Mouse (Mus musculus) CH12.LX (cell line): ENCODE results near the gene Txn1. TPM values are rescaled to one million over a fixed set of nuclear protein-coding genes. Genes with fewer than 3 reads are reported as not detected.

Experiments
- DNase-seq: peaks from one replicate; pipeline ENCODE4 v3.0.0-alpha.2; 2013; ENCODE audit errors: extremely low read depth
- H3K27ac ChIP-seq: 2 replicates; pipeline ENCODE4 v1.5.1; 2012; ENCODE audit warnings: low read depth, mild to moderate bottlenecking, control low read depth, moderate library complexity; ENCODE audit not compliant: insufficient read depth
- H3K27me3 ChIP-seq: replicated peaks from 2 replicates; pipeline ENCODE3; 2012; ENCODE audit warnings: inconsistent platforms
- H3K36me3 ChIP-seq, 2 experiments: replicated peaks in 1 of 2; 2 replicates each; pipeline versions ENCODE3 to v1.6.1; 2012; ENCODE audit warnings: inconsistent platforms in 1 of 2, low read length in 1 of 2, mild to moderate bottlenecking in 1 of 2, mixed read lengths in 1 of 2, moderate library complexity in 1 of 2; ENCODE audit not compliant: control insufficient read depth in 1 of 2, insufficient read depth in 1 of 2
- H3K4me1 ChIP-seq, 2 experiments: 2 replicates each; pipeline ENCODE4 v1.6.1; 2012; ENCODE audit warnings: inconsistent platforms in 1 of 2, moderate library complexity in 1 of 2; ENCODE audit not compliant: insufficient read depth in 2 of 2, control insufficient read depth in 1 of 2
- H3K4me2 ChIP-seq: 2 replicates; pipeline ENCODE4 v1.6.1; 2012; ENCODE audit warnings: low read depth, mild to moderate bottlenecking, control low read depth; ENCODE audit not compliant: poor library complexity, insufficient read depth, severe bottlenecking
- H3K4me3 ChIP-seq, 3 experiments: fragments of 150-350 bp in 1 of 3; sonication (generic) in 1 of 3; replicated peaks in 1 of 3; 2 replicates each; pipeline versions ENCODE3 to v1.5.1; 2011 to 2012; ENCODE audit warnings: low read depth in 2 of 3, low read length in 2 of 3, mild to moderate bottlenecking in 2 of 3, moderate library complexity in 2 of 3, control low read depth in 1 of 3, improper control_type of control experiment in 1 of 3, inconsistent platforms in 1 of 3, mixed read lengths in 1 of 3; ENCODE audit not compliant: poor library complexity in 1 of 3
- H3K79me2 ChIP-seq: replicated peaks from 2 replicates; pipeline ENCODE4 v1.6.1; 2012; ENCODE audit warnings: mild to moderate bottlenecking, moderate library complexity; ENCODE audit not compliant: control insufficient read depth, poor library complexity, insufficient read depth, severe bottlenecking; ENCODE audit errors: extremely low read depth
- H3K9ac ChIP-seq: 2 replicates; pipeline ENCODE4 v1.6.1; 2012; ENCODE audit warnings: low read depth, mild to moderate bottlenecking, control low read depth, moderate library complexity; ENCODE audit not compliant: insufficient read depth
- H3K9me3 ChIP-seq: replicated peaks from 2 replicates; pipeline ENCODE3; 2012; ENCODE audit warnings: low read length, inconsistent platforms, mixed read lengths
- BHLHE40 ChIP-seq: IDR thresholded peaks from 2 replicates; pipeline ENCODE4 v1.6.1; 2011; ENCODE audit warnings: mild to moderate bottlenecking, low read depth, low read length, improper control_type of control experiment
- CTCF ChIP-seq, 2 experiments: IDR thresholded peaks in 1 of 2; conservative IDR thresholded peaks in 1 of 2; 2 replicates each; pipeline ENCODE4 v1.5.1; 2011 to 2012; ENCODE audit warnings: low read depth in 2 of 2, low read length in 2 of 2, improper control_type of control experiment in 1 of 2, inconsistent platforms in 1 of 2, mild to moderate bottlenecking in 1 of 2, moderate library complexity in 1 of 2
- E2F4 ChIP-seq: IDR thresholded peaks from 2 replicates; pipeline ENCODE4 v1.6.1; 2011; ENCODE audit warnings: low read depth, low read length, improper control_type of control experiment; ENCODE audit not compliant: insufficient replicate concordance
- ETS1 ChIP-seq: conservative IDR thresholded peaks from 2 replicates; pipeline ENCODE4 v1.6.1; 2012; ENCODE audit warnings: low read depth, mild to moderate bottlenecking, inconsistent platforms, low read length, improper control_type of control experiment, moderate library complexity
- GABPA ChIP-seq: IDR thresholded peaks from 2 replicates; pipeline ENCODE4 v1.6.1; 2012; ENCODE audit warnings: low read depth, low read length, improper control_type of control experiment, inconsistent platforms; ENCODE audit not compliant: insufficient replicate concordance
- HCFC1 ChIP-seq: IDR thresholded peaks from 2 replicates; pipeline ENCODE4 v1.6.1; 2012; ENCODE audit warnings: low read depth, mild to moderate bottlenecking, inconsistent platforms, low read length, improper control_type of control experiment
- MAFK ChIP-seq: IDR thresholded peaks from 2 replicates; pipeline ENCODE4 v1.6.1; 2011; ENCODE audit warnings: low read length, improper control_type of control experiment; ENCODE audit not compliant: insufficient replicate concordance
- MAX ChIP-seq: IDR thresholded peaks from 2 replicates; pipeline ENCODE4 v1.6.1; 2011; ENCODE audit warnings: low read length, improper control_type of control experiment
- NELFE ChIP-seq: IDR thresholded peaks from 2 replicates; pipeline ENCODE4 v1.6.1; 2011; ENCODE audit warnings: low read depth, low read length, improper control_type of control experiment
- POLR2A ChIP-seq: IDR thresholded peaks from 2 replicates; pipeline ENCODE4 v1.6.1; 2011; ENCODE audit warnings: low read depth, mild to moderate bottlenecking, improper control_type of control experiment, low read length
- RAD21 ChIP-seq: IDR thresholded peaks from 2 replicates; pipeline ENCODE4 v1.6.1; 2011; ENCODE audit warnings: low read depth, mild to moderate bottlenecking, low read length, improper control_type of control experiment, moderate library complexity
- SMC3 ChIP-seq: IDR thresholded peaks from 2 replicates; pipeline ENCODE4 v1.6.1; 2011; ENCODE audit warnings: low read depth, low read length, improper control_type of control experiment
- TBP ChIP-seq: conservative IDR thresholded peaks from 2 replicates; pipeline ENCODE4 v1.6.1; 2011; ENCODE audit warnings: low read depth, low read length, improper control_type of control experiment
- UBTF ChIP-seq: IDR thresholded peaks from 2 replicates; pipeline ENCODE4 v1.6.1; 2012; ENCODE audit warnings: low read depth, mild to moderate bottlenecking, inconsistent platforms, low read length, improper control_type of control experiment, moderate library complexity
- ZC3H11A ChIP-seq: IDR thresholded peaks from 2 replicates; pipeline ENCODE4 v1.6.1; 2012; ENCODE audit warnings: low read depth, mild to moderate bottlenecking, inconsistent platforms, low read length, improper control_type of control experiment
- dilution Hi-C: fragments of 300-500 bp; cut with MboI; formaldehyde crosslinking; loops from 2 replicates; pipeline ENCODE4 v1.14.3; 2020; ENCODE audit warnings: low sequenced_read_pairs; ENCODE audit not compliant: extremely low pct_unique_long_range_greater_than_20kb, extremely low pct_ligation_motif_present
- in situ Hi-C: fragments of 300-500 bp; cut with MboI; formaldehyde crosslinking; loops from 3 replicates; pipeline ENCODE4 v1.14.3; 2019; ENCODE audit warnings: low sequenced_read_pairs, low pct_ligation_motif_present, low pct_unique_long_range_greater_than_20kb, mixed read lengths
- polyA plus RNA-seq: library from polyadenylated mRNA; unstranded; fragments of >175 nt; gene quantifications from 2 replicates; pipeline ENCODE4 v1.2.1, GENCODE M21; 2012; ENCODE audit warnings: low read depth; ENCODE audit not compliant: insufficient read length
- total RNA-seq, 2 experiments: library from RNA; depleted of rRNA; stranded (reverse); fragments of 300-350 nt in 1 of 2; fragments of >200 nt in 1 of 2; gene quantifications; 2 replicates each; pipeline ENCODE4 v1.2.3; 2012 to 2014

Txn1 gene
- total and polyA plus RNA-seq, 3 experiments = 438 to 809 (median 472) TPM

DNA sequence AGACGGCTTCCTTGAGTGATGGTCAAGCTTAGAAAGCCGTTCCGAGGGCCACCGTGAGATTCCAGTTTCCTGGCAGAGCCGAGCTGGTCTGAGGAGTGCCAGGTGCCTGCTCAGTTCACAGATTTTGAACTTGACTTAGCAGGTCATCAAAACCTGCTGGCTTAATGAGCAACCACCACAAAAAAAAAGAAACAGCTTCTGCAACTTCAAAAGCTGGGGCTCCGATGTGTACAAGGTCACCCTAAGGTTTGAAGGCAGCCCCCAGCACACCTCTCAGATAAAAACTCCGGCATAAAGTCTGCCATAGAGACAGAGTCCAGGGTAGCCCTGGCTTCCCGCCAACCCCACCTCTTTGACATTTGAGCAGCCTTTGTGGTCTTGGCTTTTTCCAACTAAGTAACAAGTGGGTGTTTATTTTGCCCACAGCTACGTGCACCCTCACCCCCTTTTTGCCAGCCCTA is 40.0 kb downstream of the Txn1 start, which contains the start of gene D630039A03Rik:
D630039A03Rik (minus strand) TSS at position 97 of the 461 bp plus-strand sequence.
- Histone ChIP-seq H3K4me2 (no peak within 1 kb of the TSS), H3K9ac (no peak within 1 kb of the TSS), H3K36me3 (no peaks in the 10 kb centered on the region), H3K9me3 (no peaks in the 10 kb centered on the region), H3K4me1 (peaks cover 0 to 13% of the 10 kb centered on the region in 2 experiments; a peak in 2 of 4 replicates), H3K27me3 (no peaks in the 10 kb centered on the region), H3K27ac (no peak within 1 kb of the TSS), H3K79me2 (no peaks in the 10 kb centered on the region), H3K4me3 (no peak within 1 kb of the TSS)
- DNase-seq = no peak
- TF ChIP-seq ETS1 = no peak
- no peak for TF ChIP-seq ZC3H11A
- no peak for TF ChIP-seq POLR2A
- TF ChIP-seq HCFC1 = no peak
- no peak for TF ChIP-seq GABPA
- no peak for TF ChIP-seq MAFK
- TF ChIP-seq UBTF = no peak
- in situ Hi-C loops (no loop called here), dilution Hi-C loops (no loop called here)

DNA sequence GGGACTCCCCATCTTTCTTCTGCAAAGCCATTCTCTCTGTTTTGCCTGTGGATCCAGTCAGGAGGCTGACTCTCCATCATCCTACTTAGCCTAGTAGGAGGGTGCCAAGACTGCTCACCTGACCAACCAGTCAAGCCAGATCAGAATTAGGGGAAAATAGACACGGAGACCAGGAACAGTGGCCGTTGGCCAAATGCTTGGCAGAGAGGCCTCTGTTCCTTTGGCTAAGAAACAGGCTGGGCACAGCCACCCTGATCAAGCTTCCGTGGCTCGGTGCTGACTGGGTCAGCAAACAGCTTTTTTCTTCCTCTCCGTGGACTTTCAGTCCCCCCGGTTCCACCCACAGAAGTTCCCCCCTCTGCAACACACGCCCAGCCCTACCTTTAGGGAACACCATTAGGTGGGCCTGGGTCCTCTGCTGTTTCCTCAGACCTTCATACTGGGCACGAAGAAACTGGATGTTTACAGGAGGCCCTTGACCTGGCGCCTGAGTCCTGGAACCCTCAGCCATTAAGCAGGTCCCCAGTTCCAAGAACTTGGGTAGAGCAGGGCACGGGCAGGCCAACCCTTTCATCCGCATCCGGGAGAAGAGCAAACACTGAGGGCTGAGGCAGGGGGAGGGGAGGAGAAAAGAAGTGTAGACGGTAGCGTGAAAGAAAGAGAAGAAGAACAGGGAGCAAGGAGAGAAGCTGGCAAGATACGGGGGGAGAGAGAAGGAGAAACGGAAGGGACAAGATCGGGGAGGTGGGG is 40.8 kb downstream of the Txn1 start:
- Histone ChIP-seq H3K4me2 (no peak overlapping the region), H3K36me3 (no peaks in the 10 kb centered on the region), H3K9ac (no peak overlapping the region), H3K4me1 (peaks cover 0 to 13% of the 10 kb centered on the region in 2 experiments; a peak in 2 of 4 replicates), H3K27ac (no peak overlapping the region), H3K4me3 (no peak overlapping the region), H3K9me3 (no peaks in the 10 kb centered on the region), H3K79me2 (no peaks in the 10 kb centered on the region), H3K27me3 (no peaks in the 10 kb centered on the region)
- no peak for DNase-seq
- in situ Hi-C loops (no loop called here), dilution Hi-C loops (no loop called here)
- no peak for TF ChIP-seq E2F4

DNA sequence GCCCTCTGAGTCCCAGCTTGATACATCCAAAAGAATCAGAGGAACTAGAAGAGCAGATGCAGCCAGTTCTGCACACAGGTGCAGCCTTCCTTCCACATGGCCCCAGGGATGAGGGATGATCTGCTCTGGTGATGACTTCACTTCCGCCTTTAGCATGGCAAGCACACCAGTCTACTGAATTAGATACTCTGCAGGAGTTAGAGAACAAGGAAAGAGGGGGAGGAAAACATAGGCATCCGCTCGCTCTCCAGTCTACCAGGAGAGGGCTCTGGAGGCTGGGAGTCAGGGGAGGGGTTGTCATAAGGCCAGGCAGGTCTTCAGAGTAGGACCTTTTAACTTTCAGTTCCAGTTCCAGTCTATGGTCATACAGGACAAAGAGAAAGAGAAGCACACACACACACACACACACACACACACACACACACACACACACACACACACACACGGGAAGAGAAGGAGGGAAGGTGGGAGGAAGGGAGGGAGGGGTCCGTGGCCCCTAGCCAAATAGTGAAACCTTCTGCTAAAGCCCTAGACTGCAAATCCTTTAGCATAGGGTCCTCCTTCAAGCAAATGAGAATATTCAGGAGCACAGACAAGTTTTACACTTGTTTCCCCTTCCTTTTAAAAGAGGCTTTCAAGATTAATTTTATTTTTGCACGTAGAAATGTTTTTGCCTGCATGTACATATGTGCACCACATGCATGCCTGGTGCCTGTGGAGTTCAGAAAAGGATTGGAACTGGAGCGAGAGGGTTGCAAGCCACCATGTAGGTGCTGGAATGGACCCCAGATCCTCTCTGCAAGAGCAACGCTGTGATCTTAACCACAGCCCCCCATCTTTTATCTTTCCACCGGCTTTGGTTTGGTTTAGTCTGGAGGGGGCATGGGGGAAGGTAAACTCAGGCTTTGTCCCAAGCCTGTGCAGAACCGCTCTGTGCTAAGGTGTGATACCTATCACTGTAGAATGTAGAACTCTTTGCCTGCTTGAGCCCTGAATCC is 41.7 kb downstream of the Txn1 start:
- Histone ChIP-seq H3K4me1 (peaks cover 0 to 5% of the 10 kb centered on the region in 2 experiments; a peak in 2 of 4 replicates), H3K36me3 (no peaks in the 10 kb centered on the region), H3K9ac (no peak overlapping the region), H3K9me3 (no peaks in the 10 kb centered on the region), H3K27me3 (no peaks in the 10 kb centered on the region), H3K4me3 (no peak overlapping the region), H3K4me2 (no peak overlapping the region), H3K79me2 (no peaks in the 10 kb centered on the region), H3K27ac (no peak overlapping the region)
- no peak for DNase-seq
- in situ Hi-C loops (no loop called here), dilution Hi-C loops (no loop called here)
- TF ChIP-seq CTCF (conservative IDR thresholded peaks at IDR 0.05 in 1 of 2, IDR thresholded peaks at IDR 0.05 in 1 of 2; ENCODE audit: low read depth in 2 of 2, low read length in 2 of 2) = peak in 1 of 2 experiments; percentile 29; a peak in 1 of 4 replicates
- no peak for TF ChIP-seq TBP
- TF ChIP-seq RAD21 = peak; percentile 5
- TF ChIP-seq MAX = no peak
- TF ChIP-seq NELFE = no peak
- no peak for TF ChIP-seq BHLHE40
- TF ChIP-seq SMC3 = peak; percentile 9; the same call in 1 of the 2 replicates
- TF ChIP-seq MAFK = no peak
